Mouse (Mus musculus) CH12.LX (cell line): ENCODE measurements around the gene Plekha7.

Experiments
- CHD2 ChIP-seq: IDR thresholded peaks from 2 replicates; pipeline ENCODE4 v1.6.1; 2011; ENCODE audit warnings: low read length, improper control_type of control experiment
- CTCF ChIP-seq, 2 experiments: IDR thresholded peaks in 1 of 2; conservative IDR thresholded peaks in 1 of 2; 2 replicates each; pipeline ENCODE4 v1.5.1; 2011 to 2012; ENCODE audit warnings: low read depth in 2 of 2, low read length in 2 of 2, improper control_type of control experiment in 1 of 2, inconsistent platforms in 1 of 2, mild to moderate bottlenecking in 1 of 2, moderate library complexity in 1 of 2
- EP300 ChIP-seq: IDR thresholded peaks from 2 replicates; pipeline ENCODE4 v1.6.1; 2011; ENCODE audit warnings: low read length, improper control_type of control experiment
- GABPA ChIP-seq: IDR thresholded peaks from 2 replicates; pipeline ENCODE4 v1.6.1; 2012; ENCODE audit warnings: low read depth, low read length, improper control_type of control experiment, inconsistent platforms; ENCODE audit not compliant: insufficient replicate concordance
- JUND ChIP-seq: conservative IDR thresholded peaks from 2 replicates; pipeline ENCODE4 v1.6.1; 2011; ENCODE audit warnings: low read depth, low read length, improper control_type of control experiment
- MAFK ChIP-seq: IDR thresholded peaks from 2 replicates; pipeline ENCODE4 v1.6.1; 2011; ENCODE audit warnings: low read length, improper control_type of control experiment; ENCODE audit not compliant: insufficient replicate concordance
- MEF2A ChIP-seq: IDR thresholded peaks from 2 replicates; pipeline ENCODE4 v1.6.1; 2014; ENCODE audit warnings: low read depth, mild to moderate bottlenecking, inconsistent platforms, low read length, improper control_type of control experiment, borderline replicate concordance
- NELFE ChIP-seq: IDR thresholded peaks from 2 replicates; pipeline ENCODE4 v1.6.1; 2011; ENCODE audit warnings: low read depth, low read length, improper control_type of control experiment
- POLR2A ChIP-seq: IDR thresholded peaks from 2 replicates; pipeline ENCODE4 v1.6.1; 2011; ENCODE audit warnings: low read depth, mild to moderate bottlenecking, improper control_type of control experiment, low read length
- POLR2AphosphoS2 ChIP-seq: IDR thresholded peaks from 2 replicates; pipeline ENCODE4 v1.6.1; 2011; ENCODE audit warnings: low read depth, low read length, improper control_type of control experiment
- RAD21 ChIP-seq: IDR thresholded peaks from 2 replicates; pipeline ENCODE4 v1.6.1; 2011; ENCODE audit warnings: low read depth, mild to moderate bottlenecking, low read length, improper control_type of control experiment, moderate library complexity
- USF2 ChIP-seq: conservative IDR thresholded peaks from 2 replicates; pipeline ENCODE4 v1.6.1; 2011; ENCODE audit warnings: low read depth, low read length, improper control_type of control experiment

GRCm38 (mm10) chr7:116137671-116138070, 170.5 kb downstream of the Plekha7 start:
- TF ChIP-seq POLR2AphosphoS2 (no peak), EP300 (no peak), CHD2 (no peak), POLR2A (no peak), CTCF (conservative IDR thresholded peaks at IDR 0.05 in 1 of 2, IDR thresholded peaks at IDR 0.05 in 1 of 2; ENCODE audit: low read depth in 2 of 2, low read length in 2 of 2) (no peak), MEF2A (no peak), NELFE (no peak), USF2 (no peak), GABPA (no peak), MAFK (no peak), RAD21 (no peak), JUND (no peak)
